Mouse (Mus musculus): ENCODE results near the gene Rims1. TPM values are rescaled to one million over a fixed set of nuclear protein-coding genes. Genes with fewer than 3 reads are reported as not detected.

Gene Rims1
- total and polyA plus RNA-seq, 3 experiments = 0.06 to 0.34 (median 0.29) TPM

DNA sequence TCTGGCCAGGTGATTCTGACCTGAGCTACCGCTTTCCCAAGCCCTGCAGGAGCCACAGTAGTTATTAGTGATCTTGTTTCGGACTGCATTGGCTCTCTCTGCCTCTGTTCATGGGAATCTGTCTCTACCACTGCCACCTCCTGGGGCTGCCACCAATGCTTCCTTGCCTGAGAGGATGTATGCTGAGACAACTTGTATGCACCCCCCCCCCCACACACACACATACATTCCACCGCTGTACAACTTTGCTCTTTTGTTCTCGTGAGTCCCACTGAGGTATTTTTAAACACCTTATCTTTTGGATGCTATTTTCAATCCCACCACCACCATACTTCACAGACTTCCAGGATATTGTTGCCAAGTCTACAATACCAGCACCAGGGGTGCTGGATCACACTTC is 122.3 kb downstream of the Rims1 start:
- no peak overlapping the region for H3K4me3 ChIP-seq
- no peaks in the 10 kb centered on the region for H3K36me3 ChIP-seq (ENCODE audit: control insufficient read depth, insufficient read depth, low read length)
- H3K9ac ChIP-seq (ENCODE audit: low read depth, low read length) = no peak overlapping the region
- TF ChIP-seq EP300 (IDR thresholded peaks at IDR 0.05; ENCODE audit: insufficient read depth, low read depth, low read length) = no peak
- no peaks in the 10 kb centered on the region for H3K4me1 ChIP-seq (ENCODE audit: control insufficient read depth, insufficient read depth, low read length)
- intact Hi-C loops (cut with DNase I) = no loop called here
- no peak for DNase-seq
- no peak overlapping the region for H3K27ac ChIP-seq
- WGBS = 42% methylated on average over 4 of the region's 4 CpGs
- H3K79me2 ChIP-seq (replicated peaks; ENCODE audit: control insufficient read depth, insufficient read depth, low read length) = no peaks in the 10 kb centered on the region
- no peaks in the 10 kb centered on the region for H3K27me3 ChIP-seq (ENCODE audit: control insufficient read depth, insufficient read depth, low read length)

DNA sequence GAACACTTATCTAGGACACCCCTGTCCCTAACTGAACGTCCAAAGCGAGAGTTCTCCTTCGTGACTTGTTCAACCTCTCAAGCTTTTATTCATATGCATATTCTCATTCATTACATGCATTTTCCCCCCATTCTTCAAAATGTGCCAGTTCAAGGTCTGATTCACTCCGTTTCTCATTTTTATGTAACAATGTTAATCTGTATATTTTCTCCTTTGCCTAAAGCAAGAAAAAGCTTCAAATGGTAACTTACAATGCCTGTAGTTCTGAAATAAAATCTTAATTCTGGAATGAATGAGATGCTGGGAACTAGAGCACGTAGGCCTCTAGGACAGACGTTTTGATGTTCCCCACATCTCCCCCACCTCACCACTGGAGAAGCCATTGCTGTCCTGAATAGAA is 141.6 kb downstream of the Rims1 start:
- no peaks in the 10 kb centered on the region for H3K4me1 ChIP-seq (ENCODE audit: control insufficient read depth, insufficient read depth, low read length)
- no peak overlapping the region for H3K4me3 ChIP-seq
- no peak for DNase-seq
- no peak overlapping the region for H3K27ac ChIP-seq
- intact Hi-C loops (cut with DNase I) = no loop called here
- no peaks in the 10 kb centered on the region for H3K79me2 ChIP-seq (replicated peaks; ENCODE audit: control insufficient read depth, insufficient read depth, low read length)
- H3K9ac ChIP-seq (ENCODE audit: low read depth, low read length) = no peak overlapping the region
- 87% methylated on average over 6 of the region's 6 CpGs for WGBS
- no peaks in the 10 kb centered on the region for H3K27me3 ChIP-seq (ENCODE audit: control insufficient read depth, insufficient read depth, low read length)
- no peak for TF ChIP-seq CTCF (IDR thresholded peaks at IDR 0.05)
- no peak for TF ChIP-seq EP300 (IDR thresholded peaks at IDR 0.05; ENCODE audit: insufficient read depth, low read depth, low read length)
- TF ChIP-seq POLR2A (IDR thresholded peaks at IDR 0.05; ENCODE audit: insufficient read depth, low read depth, low read length) = no peak
- H3K36me3 ChIP-seq (ENCODE audit: control insufficient read depth, insufficient read depth, low read length) = no peaks in the 10 kb centered on the region

- no peaks in the 10 kb centered on the region for H3K4me1 ChIP-seq (ENCODE audit: control insufficient read depth, insufficient read depth, low read length)
- intact Hi-C loops (cut with DNase I) = no loop called here
- WGBS = 79% methylated on average over 3 of the region's 3 CpGs
- no peaks in the 10 kb centered on the region for H3K79me2 ChIP-seq (replicated peaks; ENCODE audit: control insufficient read depth, insufficient read depth, low read length)
- H3K27ac ChIP-seq = no peak overlapping the region
- no peak for DNase-seq
- H3K36me3 ChIP-seq (ENCODE audit: control insufficient read depth, insufficient read depth, low read length) = no peaks in the 10 kb centered on the region
- H3K4me3 ChIP-seq = no peak overlapping the region
- H3K27me3 ChIP-seq (ENCODE audit: control insufficient read depth, insufficient read depth, low read length) = no peaks in the 10 kb centered on the region
- no peak overlapping the region for H3K9ac ChIP-seq (ENCODE audit: low read depth, low read length)
- TF ChIP-seq CTCF (IDR thresholded peaks at IDR 0.05) (no peak), EP300 (IDR thresholded peaks at IDR 0.05; ENCODE audit: insufficient read depth, low read depth, low read length) (no peak), POLR2A (IDR thresholded peaks at IDR 0.05; ENCODE audit: insufficient read depth, low read depth, low read length) (no peak)
Observed at GRCm38 (mm10) chr1:22661825-22662224, 144.0 kb downstream of the Rims1 start.

GRCm38 (mm10) chr1:22655983-22656382 is 149.8 kb downstream of the Rims1 start:
- no peaks in the 10 kb centered on the region for H3K79me2 ChIP-seq (replicated peaks; ENCODE audit: control insufficient read depth, insufficient read depth, low read length)
- H3K4me3 ChIP-seq = no peak overlapping the region
- intact Hi-C loops (cut with DNase I) = no loop called here
- H3K4me1 ChIP-seq (ENCODE audit: control insufficient read depth, insufficient read depth, low read length) = no peaks in the 10 kb centered on the region
- DNase-seq = no peak
- no peaks in the 10 kb centered on the region for H3K36me3 ChIP-seq (ENCODE audit: control insufficient read depth, insufficient read depth, low read length)
- no peak overlapping the region for H3K27ac ChIP-seq
- H3K9ac ChIP-seq (ENCODE audit: low read depth, low read length) = no peak overlapping the region
- TF ChIP-seq CTCF (IDR thresholded peaks at IDR 0.05) = no peak
- TF ChIP-seq POLR2A (IDR thresholded peaks at IDR 0.05; ENCODE audit: insufficient read depth, low read depth, low read length) = no peak
- no peak for TF ChIP-seq EP300 (IDR thresholded peaks at IDR 0.05; ENCODE audit: insufficient read depth, low read depth, low read length)
- H3K27me3 ChIP-seq (ENCODE audit: control insufficient read depth, insufficient read depth, low read length) = no peaks in the 10 kb centered on the region

GRCm38 (mm10) chr1:22654903-22655302 is 150.9 kb downstream of the Rims1 start:
- H3K27ac ChIP-seq = no peak overlapping the region
- no peak overlapping the region for H3K9ac ChIP-seq (ENCODE audit: low read depth, low read length)
- DNase-seq = no peak
- WGBS = 88% methylated on average over 9 of the region's 9 CpGs
- intact Hi-C loops (cut with DNase I) = no loop called here
- H3K27me3 ChIP-seq (ENCODE audit: control insufficient read depth, insufficient read depth, low read length) = no peaks in the 10 kb centered on the region
- TF ChIP-seq EP300 (IDR thresholded peaks at IDR 0.05; ENCODE audit: insufficient read depth, low read depth, low read length) = no peak
- no peak for TF ChIP-seq POLR2A (IDR thresholded peaks at IDR 0.05; ENCODE audit: insufficient read depth, low read depth, low read length)
- no peak for TF ChIP-seq CTCF (IDR thresholded peaks at IDR 0.05)
- H3K4me3 ChIP-seq = no peak overlapping the region
- no peaks in the 10 kb centered on the region for H3K36me3 ChIP-seq (ENCODE audit: control insufficient read depth, insufficient read depth, low read length)
- no peaks in the 10 kb centered on the region for H3K79me2 ChIP-seq (replicated peaks; ENCODE audit: control insufficient read depth, insufficient read depth, low read length)
- H3K4me1 ChIP-seq (ENCODE audit: control insufficient read depth, insufficient read depth, low read length) = no peaks in the 10 kb centered on the region

DNA sequence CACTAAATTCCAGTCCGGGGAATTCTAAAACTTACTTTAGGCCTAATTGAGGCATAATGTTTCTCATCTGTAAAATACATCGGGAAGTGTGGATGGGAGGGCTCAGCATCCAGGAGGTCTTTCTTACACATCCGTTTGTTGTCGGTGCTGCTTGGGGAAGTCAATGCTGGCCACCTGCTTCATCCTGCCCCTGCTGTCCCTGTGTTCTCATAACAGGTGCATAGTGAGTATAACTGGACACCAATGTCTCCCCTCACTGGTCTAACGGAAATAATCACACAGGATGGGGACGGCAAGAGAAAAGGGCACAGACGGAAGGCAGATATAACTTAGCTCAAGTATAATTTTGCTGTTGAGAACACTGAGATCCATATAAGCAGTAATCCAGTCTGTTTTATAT is 155.2 kb downstream of the Rims1 start:
- WGBS = 77% methylated on average over 7 of the region's 7 CpGs
- TF ChIP-seq EP300 (IDR thresholded peaks at IDR 0.05; ENCODE audit: insufficient read depth, low read depth, low read length) = no peak
- no peak for TF ChIP-seq CTCF (IDR thresholded peaks at IDR 0.05)
- no peak for TF ChIP-seq POLR2A (IDR thresholded peaks at IDR 0.05; ENCODE audit: insufficient read depth, low read depth, low read length)

More for the DNA sequence above, 155.2 kb downstream of the Rims1 start:
- Histone ChIP-seq H3K4me3 (no peak overlapping the region), H3K79me2 (replicated peaks; ENCODE audit: control insufficient read depth, insufficient read depth, low read length) (no peaks in the 10 kb centered on the region), H3K36me3 (ENCODE audit: control insufficient read depth, insufficient read depth, low read length) (no peaks in the 10 kb centered on the region), H3K27ac (no peak overlapping the region), H3K27me3 (ENCODE audit: control insufficient read depth, insufficient read depth, low read length) (no peaks in the 10 kb centered on the region), H3K9ac (ENCODE audit: low read depth, low read length) (no peak overlapping the region), H3K4me1 (ENCODE audit: control insufficient read depth, insufficient read depth, low read length) (no peaks in the 10 kb centered on the region)
- intact Hi-C loops (cut with DNase I) = no loop called here
- DNase-seq = no peak
